Mouse (Mus musculus) liver, embryonic 14.5 days (tissue): ENCODE measurements around the gene Gm45021. TPM values are rescaled to one million over a fixed set of nuclear protein-coding genes. Genes with fewer than 3 reads are reported as not detected.

Experiments
- ATAC-seq: fragments of 200-750 bp; cut with Nextera tagmentation; 2 replicates; pipeline ENCODE4 v1.8.0; 2017; ENCODE audit warnings: moderate number of reproducible peaks, mild to moderate bottlenecking, moderate library complexity; ENCODE audit not compliant: insufficient read depth
- DNase-seq, 3 experiments: peaks; one replicate each; pipeline ENCODE4 v3.0.0-alpha.2; 2012 to 2013; ENCODE audit warnings: low read depth in 3 of 3, low spot score in 3 of 3
- H3K27ac ChIP-seq: fragments of 300-500 bp; sonication (generic); 2 replicates; pipeline ENCODE4 v1.5.1; 2014; ENCODE audit warnings: moderate library complexity, mild to moderate bottlenecking, control low read depth, inconsistent platforms
- H3K27me3 ChIP-seq: fragments of 300-500 bp; sonication (generic); 2 replicates; pipeline ENCODE4 v1.6.1; 2014; ENCODE audit warnings: mild to moderate bottlenecking, low read length, moderate library complexity; ENCODE audit not compliant: control insufficient read depth, insufficient read depth
- H3K36me3 ChIP-seq: fragments of 300-500 bp; sonication (generic); replicated peaks from 2 replicates; pipeline ENCODE4 v1.6.1; 2014; ENCODE audit warnings: low read depth; ENCODE audit not compliant: control insufficient read depth, insufficient read depth
- H3K4me1 ChIP-seq, 2 experiments: fragments of 200-500 bp in 1 of 2; fragments of 300-500 bp in 1 of 2; sonication (generic) in 1 of 2; replicated peaks; 2 replicates each; pipeline ENCODE4 v1.6.1; 2012 to 2014; ENCODE audit warnings: antibody characterized with exemption in 1 of 2, inconsistent platforms in 1 of 2, low read length in 1 of 2; ENCODE audit not compliant: control insufficient read depth in 2 of 2, insufficient read depth in 2 of 2
- H3K4me2 ChIP-seq: fragments of 300-500 bp; sonication (generic); 2 replicates; pipeline ENCODE4 v1.6.1; 2014; ENCODE audit warnings: low read depth, mild to moderate bottlenecking, control low read depth, moderate library complexity
- H3K4me3 ChIP-seq, 2 experiments: fragments of 200-500 bp in 1 of 2; fragments of 300-500 bp in 1 of 2; sonication (generic) in 1 of 2; 2 replicates each; pipeline ENCODE4 v1.5.1; 2012 to 2014; ENCODE audit warnings: low read depth in 2 of 2, low read length in 2 of 2, mild to moderate bottlenecking in 2 of 2, control low read depth in 1 of 2, inconsistent platforms in 1 of 2, moderate library complexity in 1 of 2; ENCODE audit not compliant: insufficient read depth in 1 of 2
- H3K9ac ChIP-seq: fragments of 300-500 bp; sonication (generic); replicated peaks from 2 replicates; pipeline ENCODE4 v1.6.1; 2014; ENCODE audit warnings: mild to moderate bottlenecking, control low read depth, moderate library complexity
- H3K9me3 ChIP-seq: fragments of 300-500 bp; sonication (generic); 2 replicates; pipeline ENCODE4 v1.6.1; 2016; ENCODE audit warnings: low read length, mixed read lengths; ENCODE audit not compliant: control insufficient read depth
- CTCF ChIP-seq: IDR thresholded peaks from 2 replicates; pipeline ENCODE4 v1.5.1; 2016; ENCODE audit warnings: antibody characterized with exemption, low read depth, control low read depth
- EP300 ChIP-seq: IDR thresholded peaks from 2 replicates; pipeline ENCODE4 v1.6.1; 2016; ENCODE audit warnings: antibody characterized with exemption, low read depth
- WGBS: fragments of 180-500 bp; shearing (Covaris S2); extraction: QIAGEN DNeasy Blood & Tissue Kit; methylation state at CpG from one replicate; pipeline ENCODE4 v1.1.7; 2014; ENCODE audit not compliant: insufficient replicate concordance; 5-methylcytosine and 5-hydroxymethylcytosine counted together
- polyA plus RNA-seq, 2 experiments: library from polyadenylated mRNA; depleted of rRNA in 1 of 2; stranded (reverse) in 1 of 2; unstranded in 1 of 2; fragments of >200 nt; fragmentation: Nextera tagmentation in 1 of 2; extraction: Ambion mirVana in 1 of 2; gene quantifications; 2 replicates each; pipeline versions ENCODE4 v1.2.1 to v1.2.3; 2012 to 2014

The Gm45021 gene
- polyA plus RNA-seq, 2 experiments, result not detected

- no peaks in the 10 kb centered on the region for H3K27me3 ChIP-seq
- 72% methylated on average over 4 of the region's 4 CpGs for WGBS
- ATAC-seq (no peak), DNase-seq (no peak)
- H3K9me3 ChIP-seq, result no peaks in the 10 kb centered on the region
- H3K9ac ChIP-seq, result no peak overlapping the region
- no peak overlapping the region for H3K27ac ChIP-seq
- no peak overlapping the region for H3K4me3 ChIP-seq
- no peaks in the 10 kb centered on the region for H3K36me3 ChIP-seq
- no peak overlapping the region for H3K4me2 ChIP-seq
- H3K4me1 ChIP-seq, result no peaks in the 10 kb centered on the region
- TF ChIP-seq EP300 (no peak), CTCF (no peak)
Measured at GRCm38 (mm10) chr6:48565693-48566310, 23.6 kb upstream of the Gm45021 start.

GRCm38 (mm10) chr6:48566312-48566711, 23.1 kb upstream of the Gm45021 start:
- no peak overlapping the region for H3K4me2 ChIP-seq
- H3K9me3 ChIP-seq, result no peaks in the 10 kb centered on the region
- no peak for DNase-seq
- H3K9ac ChIP-seq, result no peak overlapping the region
- 70% methylated on average over 5 of the region's 5 CpGs for WGBS
- H3K27me3 ChIP-seq, result no peaks in the 10 kb centered on the region
- H3K27ac ChIP-seq, result no peak overlapping the region
- H3K36me3 ChIP-seq, result no peaks in the 10 kb centered on the region
- TF ChIP-seq EP300 (no peak), CTCF (no peak)
- ATAC-seq, result no peak
- H3K4me1 ChIP-seq, result no peaks in the 10 kb centered on the region
- H3K4me3 ChIP-seq, result no peak overlapping the region

GRCm38 (mm10) chr6:48568036-48568984, 21.1 kb upstream of the Gm45021 start:
- Histone ChIP-seq H3K9ac (no peak overlapping the region), H3K9me3 (no peaks in the 10 kb centered on the region), H3K4me2 (no peak overlapping the region), H3K36me3 (no peaks in the 10 kb centered on the region), H3K4me3 (no peak overlapping the region), H3K4me1 (peaks cover 0 to 7% of the 10 kb centered on the region in 2 experiments; a peak in 2 of 4 replicates), H3K27me3 (no peaks in the 10 kb centered on the region), H3K27ac (no peak overlapping the region)
- WGBS, result 72% methylated on average over 21 of the region's 21 CpGs
- TF ChIP-seq CTCF (no peak), EP300 (no peak)
- ATAC-seq, result no peak
- DNase-seq, result no peak

GRCm38 (mm10) chr6:48569065-48569807, 20.2 kb upstream of the Gm45021 start:
- Histone ChIP-seq H3K9ac (no peak overlapping the region), H3K9me3 (no peaks in the 10 kb centered on the region), H3K27me3 (no peaks in the 10 kb centered on the region), H3K36me3 (no peaks in the 10 kb centered on the region), H3K4me3 (no peak overlapping the region), H3K4me1 (peaks cover 0 to 7% of the 10 kb centered on the region in 2 experiments; a peak in 2 of 4 replicates), H3K4me2 (no peak overlapping the region), H3K27ac (no peak overlapping the region)
- no peak for ATAC-seq
- 66% methylated on average over 8 of the region's 8 CpGs for WGBS
- no peak for DNase-seq
- TF ChIP-seq EP300 (no peak), CTCF (no peak)
